Mouse (Mus musculus) megakaryocyte-erythroid progenitor cell, adult 5-6 weeks (primary cell): ENCODE data around the gene Gm36245. TPM values are rescaled to one million over a fixed set of nuclear protein-coding genes. Genes with fewer than 3 reads are reported as not detected.

Experiments
- total RNA-seq, 2 experiments: library from RNA; stranded (forward) in 1 of 2; stranded (reverse) in 1 of 2; fragments of 200-1000, 215-1000 nt in 1 of 2; fragments of >200 nt in 1 of 2; fragmentation: Nextera tagmentation in 1 of 2; gene quantifications; 2 replicates each; pipeline ENCODE4 v1.2.3; 2014 to 2017

Gm36245 gene
- total RNA-seq, 2 experiments from 2014 or later = not detected

Other genes starting within 250 kb of the Gm36245 start
- not detected in 2 replicates for gene Apol7a, start 200.1 kb upstream of the Gm36245 start, total RNA-seq (2014; fragmentation: Nextera tagmentation)
- gene Apol7a, start 200.1 kb upstream of the Gm36245 start, total RNA-seq (2017) = not detected in 2 replicates
- gene Apol9a, start 188.1 kb upstream of the Gm36245 start, total RNA-seq (2014; fragmentation: Nextera tagmentation) = not detected in 2 replicates
- gene Apol9a, start 188.1 kb upstream of the Gm36245 start, total RNA-seq (2017) = 0.99 TPM in 1 of 2 replicates, not detected in the other
- 2.3 TPM in 1 of 2 replicates, not detected in the other for gene Apol7b, start 151.8 kb upstream of the Gm36245 start, total RNA-seq (2014; fragmentation: Nextera tagmentation)
- not detected in 2 replicates for gene Apol7b, start 151.8 kb upstream of the Gm36245 start, total RNA-seq (2017)
- not detected in 2 replicates for gene Apol10a, start 122.2 kb upstream of the Gm36245 start, total RNA-seq (2014; fragmentation: Nextera tagmentation)
- not detected in 2 replicates for gene Apol10a, start 122.2 kb upstream of the Gm36245 start, total RNA-seq (2017)
- not detected in 2 replicates for gene Apol11a, start 91.0 kb upstream of the Gm36245 start, total RNA-seq (2014; fragmentation: Nextera tagmentation)
- gene Apol11a, start 91.0 kb upstream of the Gm36245 start, total RNA-seq (2017) = not detected in 2 replicates
- gene Apol7c, start 65.9 kb upstream of the Gm36245 start, total RNA-seq (2014; fragmentation: Nextera tagmentation) = not detected in 2 replicates
- gene Apol7c, start 65.9 kb upstream of the Gm36245 start, total RNA-seq (2017) = not detected in 2 replicates
- not detected in 2 replicates for gene 1700025B11Rik, start 37.4 kb upstream of the Gm36245 start, total RNA-seq (2014; fragmentation: Nextera tagmentation)
- not detected in 2 replicates for gene 1700025B11Rik, start 37.4 kb upstream of the Gm36245 start, total RNA-seq (2017)
- gene Apol10b, start 3.1 kb upstream of the Gm36245 start, total RNA-seq (2014; fragmentation: Nextera tagmentation) = not detected in 2 replicates
- gene Apol10b, start 3.1 kb upstream of the Gm36245 start, total RNA-seq (2017) = not detected in 2 replicates
- gene Apol11b, start 44.0 kb downstream of the Gm36245 start, total RNA-seq (2014; fragmentation: Nextera tagmentation) = not detected in 2 replicates
- gene Apol11b, start 44.0 kb downstream of the Gm36245 start, total RNA-seq (2017) = 0.52 TPM in 1 of 2 replicates, not detected in the other
- 1.2 TPM in 1 of 2 replicates, not detected in the other for gene Apol7e, start 99.6 kb downstream of the Gm36245 start, total RNA-seq (2014; fragmentation: Nextera tagmentation)
- gene Apol7e, start 99.6 kb downstream of the Gm36245 start, total RNA-seq (2017) = 1.5 and 2.0 TPM in 2 replicates
- gene Apol9b, start 129.8 kb downstream of the Gm36245 start, total RNA-seq (2014; fragmentation: Nextera tagmentation) = not detected in 2 replicates
- 0.38 TPM in 1 of 2 replicates, not detected in the other for gene Apol9b, start 129.8 kb downstream of the Gm36245 start, total RNA-seq (2017)
- gene Apol8, start 157.7 kb downstream of the Gm36245 start, total RNA-seq (2014; fragmentation: Nextera tagmentation) = 3.8 and 5.5 TPM in 2 replicates
- 1.4 and 1.6 TPM in 2 replicates for gene Apol8, start 157.7 kb downstream of the Gm36245 start, total RNA-seq (2017)
- gene Myh9, start 242.9 kb downstream of the Gm36245 start, total RNA-seq (2014; fragmentation: Nextera tagmentation) = 98.3 and 144 TPM in 2 replicates
- gene Myh9, start 242.9 kb downstream of the Gm36245 start, total RNA-seq (2017) = 195 and 198 TPM in 2 replicates